Mouse (Mus musculus) forebrain, postnatal 0 days (tissue): ENCODE results near the gene Chd1l. TPM values are rescaled to one million over a fixed set of nuclear protein-coding genes. Genes with fewer than 3 reads are reported as not detected.

Experiments
- ATAC-seq: fragments of 200-750 bp; cut with Nextera tagmentation; 2 replicates; pipeline ENCODE4 v1.8.0; 2017; ENCODE audit warnings: mild to moderate bottlenecking, moderate library complexity
- DNase-seq: peaks from one replicate; pipeline ENCODE4 v3.0.0-alpha.2; 2015
- H3K27ac ChIP-seq: fragments of 300-500 bp; sonication (generic); 2 replicates; pipeline ENCODE4 v1.5.1; 2014; ENCODE audit warnings: low read depth, mild to moderate bottlenecking, antibody characterized with exemption, low read length, moderate library complexity, mixed read lengths
- H3K27me3 ChIP-seq: fragments of 300-500 bp; sonication (generic); 2 replicates; pipeline ENCODE4 v1.6.1; 2014; ENCODE audit warnings: mild to moderate bottlenecking, low read length, mixed read lengths; ENCODE audit not compliant: insufficient read depth
- H3K36me3 ChIP-seq: fragments of 300-500 bp; sonication (generic); 2 replicates; pipeline ENCODE4 v1.6.1; 2014; ENCODE audit warnings: mild to moderate bottlenecking, moderate library complexity; ENCODE audit not compliant: insufficient read depth
- H3K4me1 ChIP-seq: fragments of 300-500 bp; sonication (generic); 2 replicates; pipeline ENCODE4 v1.6.1; 2014; ENCODE audit warnings: antibody characterized with exemption; ENCODE audit not compliant: insufficient read depth
- H3K4me2 ChIP-seq: fragments of 300-500 bp; sonication (generic); 2 replicates; pipeline ENCODE4 v1.6.1; 2014; ENCODE audit warnings: low read depth, mild to moderate bottlenecking, moderate library complexity
- H3K4me3 ChIP-seq: fragments of 300-500 bp; sonication (generic); 2 replicates; pipeline ENCODE4 v1.5.1; 2014; ENCODE audit warnings: low read depth, low read length, mixed read lengths
- H3K9ac ChIP-seq: fragments of 300-500 bp; sonication (generic); 2 replicates; pipeline ENCODE4 v1.6.1; 2014; ENCODE audit warnings: mild to moderate bottlenecking
- H3K9me3 ChIP-seq: fragments of 300-500 bp; sonication (generic); 2 replicates; pipeline ENCODE4 v1.6.1; 2016; ENCODE audit warnings: low read length
- CTCF ChIP-seq: sonication (generic); IDR thresholded peaks from 2 replicates; pipeline ENCODE4 v1.5.1; 2016; ENCODE audit warnings: antibody characterized with exemption, control low read depth, low read depth
- WGBS: fragments of 180-500 bp; shearing (Covaris S2); extraction: QIAGEN DNeasy Blood & Tissue Kit; methylation state at CpG from one replicate; pipeline ENCODE4 v1.1.7; 2014; 5-methylcytosine and 5-hydroxymethylcytosine counted together
- polyA plus RNA-seq: library from polyadenylated mRNA; unstranded; fragments of >200 nt; fragmentation: Nextera tagmentation; extraction: Ambion mirVana; gene quantifications from 2 replicates; pipeline ENCODE4 v1.2.1, GENCODE M21; 2015
- total RNA-seq: library from RNA; depleted of rRNA; stranded (reverse); fragments of >200 nt; gene quantifications from 2 replicates; pipeline ENCODE4 v1.2.3, GENCODE M21; 2014; rRNA removed

The Chd1l gene
- total and polyA plus RNA-seq, 2 experiments from 2014 or later = 6.9 to 7.6 TPM

GRCm38 (mm10) chr3:97537006-97537405 lies 73.0 kb downstream of the Chd1l start:
- no peaks in the 10 kb centered on the region for H3K36me3 ChIP-seq
- 81% methylated on average over 2 of the region's 2 CpGs for WGBS
- DNase-seq = no peak
- H3K4me2 ChIP-seq = no peak overlapping the region
- TF ChIP-seq CTCF = no peak
- no peaks in the 10 kb centered on the region for H3K4me1 ChIP-seq
- H3K27me3 ChIP-seq = no peaks in the 10 kb centered on the region
- no peak for ATAC-seq
- H3K9ac ChIP-seq = no peak overlapping the region
- H3K4me3 ChIP-seq = no peak overlapping the region
- no peak overlapping the region for H3K27ac ChIP-seq
- no peaks in the 10 kb centered on the region for H3K9me3 ChIP-seq

DNA sequence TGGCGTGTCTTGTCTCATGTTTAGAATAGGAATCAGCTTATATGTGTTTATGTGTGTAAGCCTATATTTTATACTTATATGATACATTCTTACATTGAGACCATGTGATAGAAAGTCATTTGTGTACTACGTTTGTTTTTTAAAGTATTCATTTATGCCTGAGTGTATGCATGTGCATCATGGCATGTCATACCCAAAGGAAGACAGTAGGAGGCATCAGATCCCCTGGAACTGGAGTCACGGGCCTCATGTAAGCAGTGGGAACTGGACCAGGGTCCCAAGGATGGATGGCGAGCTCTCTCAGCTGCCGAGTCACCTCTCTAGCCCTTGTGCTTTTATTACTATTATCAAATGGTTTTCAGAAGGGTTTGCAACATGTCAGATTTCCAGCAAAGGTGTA lies 74.3 kb downstream of the Chd1l start:
- no peaks in the 10 kb centered on the region for H3K36me3 ChIP-seq
- WGBS = 92% methylated on average over 5 of the region's 5 CpGs

GRCm38 (mm10) chr3:97525458-97525857 lies 84.5 kb downstream of the Chd1l start:
- Histone ChIP-seq H3K4me1 (peaks cover 19% of the 10 kb centered on the region), H3K4me3 (no peak overlapping the region), H3K36me3 (no peaks in the 10 kb centered on the region), H3K27me3 (no peaks in the 10 kb centered on the region), H3K4me2 (no peak overlapping the region), H3K9ac (no peak overlapping the region), H3K9me3 (no peaks in the 10 kb centered on the region), H3K27ac (no peak overlapping the region)
- DNase-seq (peak; percentile 61), ATAC-seq (no peak)
- WGBS = 22% methylated on average over 8 of the region's 8 CpGs
- no peak for TF ChIP-seq CTCF

More for the DNA sequence above, 74.3 kb downstream of the Chd1l start:
- H3K9ac ChIP-seq = no peak overlapping the region
- H3K27me3 ChIP-seq = no peaks in the 10 kb centered on the region
- no peak overlapping the region for H3K4me2 ChIP-seq
- no peaks in the 10 kb centered on the region for H3K9me3 ChIP-seq
- no peak overlapping the region for H3K4me3 ChIP-seq
- no peaks in the 10 kb centered on the region for H3K4me1 ChIP-seq
- ATAC-seq (no peak), DNase-seq (no peak)
- H3K27ac ChIP-seq = no peak overlapping the region
- no peak for TF ChIP-seq CTCF

DNA sequence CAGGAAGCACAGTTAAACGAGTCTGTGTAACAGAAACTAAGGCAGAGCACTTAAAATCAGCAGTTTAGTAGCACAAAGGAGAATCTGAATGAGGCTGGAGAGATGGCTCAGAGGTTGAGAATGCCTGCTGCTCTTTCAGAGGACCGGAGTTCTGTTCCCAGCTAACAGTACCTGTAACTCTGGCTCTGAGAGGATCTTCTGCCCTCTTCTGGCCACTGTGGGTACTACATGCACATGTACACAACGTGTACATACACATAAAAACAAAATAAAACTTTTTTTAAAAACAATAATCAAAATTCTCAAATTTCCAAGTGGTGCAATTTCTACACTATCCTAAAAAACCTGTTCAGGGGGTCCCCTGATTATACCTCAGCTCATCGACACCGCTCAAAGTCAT lies 85.2 kb downstream of the Chd1l start:
- H3K36me3 ChIP-seq = no peaks in the 10 kb centered on the region
- no peaks in the 10 kb centered on the region for H3K27me3 ChIP-seq
- H3K9me3 ChIP-seq = no peaks in the 10 kb centered on the region
- DNase-seq (no peak), ATAC-seq (no peak)
- no peak overlapping the region for H3K4me3 ChIP-seq
- H3K9ac ChIP-seq = no peak overlapping the region
- peaks cover 19% of the 10 kb centered on the region for H3K4me1 ChIP-seq
- no peak overlapping the region for H3K27ac ChIP-seq
- TF ChIP-seq CTCF = peak; percentile 59
- H3K4me2 ChIP-seq = no peak overlapping the region
- WGBS = 81% methylated on average over 5 of the region's 5 CpGs

GRCm38 (mm10) chr3:97521946-97522731 lies 87.9 kb downstream of the Chd1l start:
- TF ChIP-seq CTCF = no peak
- H3K4me3 ChIP-seq = no peak overlapping the region
- no peaks in the 10 kb centered on the region for H3K27me3 ChIP-seq
- H3K36me3 ChIP-seq = no peaks in the 10 kb centered on the region
- peaks cover 19% of the 10 kb centered on the region for H3K4me1 ChIP-seq
- peak overlapping the region; percentile 76 for H3K27ac ChIP-seq
- H3K4me2 ChIP-seq = peak overlapping the region; percentile 19
- ATAC-seq (peak; percentile 92), DNase-seq (peak; percentile 95)
- H3K9ac ChIP-seq = peak overlapping the region; percentile 35; the same call in 1 of the 2 replicates
- no peaks in the 10 kb centered on the region for H3K9me3 ChIP-seq
- WGBS = 46% methylated on average over 13 of the region's 13 CpGs

DNA sequence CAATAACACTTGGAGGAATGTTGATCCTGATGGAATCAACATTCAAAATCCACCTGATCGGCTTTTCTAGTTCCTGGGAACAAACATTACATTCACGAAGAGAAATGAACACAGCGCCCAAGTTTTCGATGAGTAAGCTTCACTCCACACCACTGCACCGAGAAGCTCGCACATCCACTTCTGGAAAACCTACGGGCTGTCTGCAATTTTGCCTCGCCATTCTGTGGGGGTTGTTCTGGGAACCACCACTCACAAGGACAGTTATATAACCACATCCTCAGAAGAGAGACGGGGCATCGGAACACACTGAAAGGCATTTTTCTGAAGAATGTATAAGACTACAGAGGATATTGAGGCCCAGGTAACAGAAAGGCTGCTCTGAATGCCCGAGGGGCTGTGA lies 90.1 kb downstream of the Chd1l start:
- no peaks in the 10 kb centered on the region for H3K27me3 ChIP-seq
- no peak for ATAC-seq
- no peak for DNase-seq
- no peak overlapping the region for H3K4me2 ChIP-seq
- peaks cover 19% of the 10 kb centered on the region for H3K4me1 ChIP-seq
- WGBS = 97% methylated on average over 11 of the region's 11 CpGs
- H3K9ac ChIP-seq = no peak overlapping the region
- no peaks in the 10 kb centered on the region for H3K9me3 ChIP-seq
- TF ChIP-seq CTCF = no peak
- H3K4me3 ChIP-seq = no peak overlapping the region
- no peak overlapping the region for H3K27ac ChIP-seq
- no peaks in the 10 kb centered on the region for H3K36me3 ChIP-seq

DNA sequence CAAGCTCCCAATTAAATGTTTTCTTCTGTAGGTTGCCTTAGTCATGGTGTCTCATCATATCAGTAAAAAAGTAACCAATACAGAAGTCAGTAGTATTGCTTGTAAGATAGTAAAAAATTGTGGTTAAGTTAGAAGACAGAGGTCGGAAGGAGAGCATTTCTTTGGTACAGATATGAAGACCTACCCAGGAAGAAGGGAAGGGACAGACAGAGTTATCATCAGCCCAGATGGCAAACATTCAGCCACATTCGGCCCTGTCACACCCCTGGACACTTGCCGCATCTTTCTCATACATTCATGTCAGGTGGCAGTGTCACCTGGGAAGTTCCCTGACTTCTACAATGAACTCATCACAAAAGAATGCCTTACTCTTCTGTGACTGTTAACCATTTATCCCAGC lies 97.7 kb downstream of the Chd1l start:
- no peaks in the 10 kb centered on the region for H3K27me3 ChIP-seq

More for the DNA sequence above, 97.7 kb downstream of the Chd1l start:
- no peak for ATAC-seq
- no peaks in the 10 kb centered on the region for H3K36me3 ChIP-seq
- H3K4me1 ChIP-seq = no peaks in the 10 kb centered on the region
- no peaks in the 10 kb centered on the region for H3K9me3 ChIP-seq
- H3K4me3 ChIP-seq = no peak overlapping the region
- H3K27ac ChIP-seq = no peak overlapping the region
- no peak for DNase-seq
- WGBS = 90% methylated on average over 3 of the region's 3 CpGs
- H3K9ac ChIP-seq = no peak overlapping the region
- H3K4me2 ChIP-seq = no peak overlapping the region
- no peak for TF ChIP-seq CTCF

Other genes with a start within 250 kb of the Chd1l start
- not detected in 2 replicates for gene Olfr1402, start 188.2 kb downstream of the Chd1l start, total RNA-seq
- gene Olfr1402, start 188.2 kb downstream of the Chd1l start, polyA plus RNA-seq = not detected in 2 replicates
- 0.54 and 0.76 TPM in 2 replicates for gene Fmo5, start 18.6 kb upstream of the Chd1l start, total RNA-seq
- gene Fmo5, start 18.6 kb upstream of the Chd1l start, polyA plus RNA-seq = 0.97 and 1.2 TPM in 2 replicates
- gene Prkab2, start 48.0 kb upstream of the Chd1l start, total RNA-seq = 24.5 and 24.9 TPM in 2 replicates
- gene Prkab2, start 48.0 kb upstream of the Chd1l start, polyA plus RNA-seq = 12.7 and 18.1 TPM in 2 replicates
- gene Gm17651, start 64.5 kb upstream of the Chd1l start, total RNA-seq = not detected in 2 replicates
- not detected in 2 replicates for gene Gm17651, start 64.5 kb upstream of the Chd1l start, polyA plus RNA-seq